ENCODE assay signal across 12 mouse cellular contexts in the genomic region with DNA sequence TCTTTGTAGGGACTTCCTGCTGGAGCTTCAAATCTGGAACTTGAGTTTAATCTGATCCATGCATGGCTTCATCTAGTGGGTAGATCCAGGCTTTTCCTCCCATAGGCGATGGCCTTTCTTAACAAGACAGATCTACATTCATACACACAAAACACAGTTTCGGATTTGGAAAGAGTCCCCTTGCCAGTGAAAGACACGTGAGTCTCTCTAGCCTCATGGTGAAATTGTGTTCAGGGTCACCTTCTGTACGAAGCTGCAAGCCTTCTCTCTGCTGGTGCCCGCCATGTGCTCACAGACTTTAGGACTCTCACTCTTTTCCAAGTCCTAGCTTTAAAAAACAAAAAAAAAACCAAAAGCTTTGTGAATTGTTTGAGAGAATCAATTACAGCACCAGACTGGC. TPM values are rescaled to one million over a fixed set of nuclear protein-coding genes. Genes with fewer than 3 reads are reported as not detected.
"Had no signal": no experiment of that assay in that cellular context is flagged by ENCODE, and none has a peak within 500 bp of the region (broad histone marks: within the 10 kb centered on the region; RNA-seq: fewer than 3 reads in every experiment).

No protein-coding gene starts in this region.

- H3K9ac ChIP-seq: limb, embryonic 13.5 days; liver, embryonic 14.5 days; midbrain, embryonic 13.5 days had no signal

- H3K27ac ChIP-seq: kidney, postnatal 0 days; limb, embryonic 13.5 days; liver, embryonic 14.5 days; midbrain, embryonic 13.5 days; stomach, postnatal 0 days had no signal

- H3K36me3 ChIP-seq: limb, embryonic 13.5 days; midbrain, embryonic 13.5 days had no signal

- H3K4me3 ChIP-seq: limb, embryonic 13.5 days; midbrain, embryonic 13.5 days had no signal

- DNase-seq: kidney, adult 9 months; kidney, postnatal 36 days; left cerebral cortex, postnatal 4 days; thymus, postnatal 14 days had no signal

- H3K4me2 ChIP-seq: midbrain, embryonic 13.5 days had no signal

- H3K9me3 ChIP-seq: limb, embryonic 13.5 days; midbrain, embryonic 13.5 days had no signal

RNA-seq across cellular contexts. Expression of a gene that starts 51.4 kb away (rescaled TPM):
- total RNA-seq: liver, adult 2 months; megakaryocyte progenitor cell, adult 5-6 weeks had no signal
- polyA plus RNA-seq: kidney, postnatal 0 days; liver, adult 2 months; neural tube, embryonic 14.5 days had no signal
